Mouse (Mus musculus) embryonic stem cell, embryonic (primary cell): Measurements from ENCODE around the gene Fam8a1.

Experiments used
- CTCF ChIA-PET, 4 experiments: fragments of 300-600 bp in 2 of 4; fragments of 350-600 bp in 2 of 4; sonication (Branson Sonifier 250); formaldehyde crosslinking; loops; one replicate each; lab custom pipeline; 2022; ENCODE audit warnings: inconsistent platforms in 2 of 4; lab: Charles Lee
- POLR2A ChIA-PET, 4 experiments: fragments of 300-600 bp in 2 of 4; fragments of 350-600 bp in 2 of 4; sonication (Branson Sonifier 250); formaldehyde crosslinking; loops; one replicate each; lab custom pipeline; 2022; ENCODE audit warnings: antibody characterized with exemption in 4 of 4, inconsistent platforms in 1 of 4; lab: Charles Lee

The Fam8a1 gene

GRCm38 (mm10) chr13:46715976-46716639 is 46.8 kb downstream of the Fam8a1 start:
- CTCF ChIA-PET, result interaction anchor here in 2 of 4 experiments (0.7 to 0.8 kb wide), 2 partner anchors 13 to 123 kb away, joined by 3 read pairs; no protein-coding TSS in a partner anchor
- POLR2A ChIA-PET, result interaction anchor here in 3 of 4 experiments (0.8 to 12.7 kb wide), 21 partner anchors 8 to 387 kb away, joined by 3 to 139 read pairs (median 4); partner anchors contain the start of gene Nup153 (in 3 of the 3)

- ChIA-PET CTCF (interaction anchor here in 1 of 4 experiments (0.6 kb wide), 1 partner anchor 727 kb away, joined by 3 read pairs; no protein-coding TSS in a partner anchor), POLR2A (interaction anchor here in 2 of 4 experiments (0.5 to 12.7 kb wide), 7 partner anchors 7 to 206 kb away, joined by 3 to 139 read pairs (median 4); partner anchors contain the start of gene Nup153 (in 1 of the 2))
These were observed 49.6 kb downstream of the Fam8a1 start for GRCm38 (mm10) chr13:46718893-46719400.

- ChIA-PET POLR2A (no interaction called here), CTCF (interaction anchor here in 1 of 4 experiments (0.6 kb wide), 1 partner anchor 18 kb away, joined by 3 read pairs; no protein-coding TSS in a partner anchor)
These were observed 51.7 kb downstream of the Fam8a1 start for GRCm38 (mm10) chr13:46721009-46721408.

- POLR2A ChIA-PET, result interaction anchor here in 3 of 4 experiments (0.6 to 7.9 kb wide), 18 partner anchors 8 to 84 kb away, joined by 3 to 139 read pairs (median 4); no protein-coding TSS in a partner anchor
- CTCF ChIA-PET, result interaction anchor here in 1 of 4 experiments (0.9 kb wide), 1 partner anchor 21 kb away, joined by 3 read pairs; no protein-coding TSS in a partner anchor
These were observed 55.0 kb downstream of the Fam8a1 start for GRCm38 (mm10) chr13:46724371-46724770.

- ChIA-PET CTCF (interaction anchor here in 3 of 4 experiments (0.5 to 0.9 kb wide), 3 partner anchors 22 to 33 kb away, joined by 3 read pairs; no protein-coding TSS in a partner anchor), POLR2A (interaction anchor here in 2 of 4 experiments (0.8 to 7.9 kb wide), 20 partner anchors 9 to 331 kb away, joined by 3 to 139 read pairs (median 5); no protein-coding TSS in a partner anchor)
These were observed 55.9 kb downstream of the Fam8a1 start for GRCm38 (mm10) chr13:46725227-46725626.

- ChIA-PET CTCF (interaction anchor here in 1 of 4 experiments (0.7 kb wide), 1 partner anchor 18 kb away, joined by 5 read pairs; no protein-coding TSS in a partner anchor), POLR2A (interaction anchor here in 2 of 4 experiments (0.9 to 7.9 kb wide), 15 partner anchors 9 to 330 kb away, joined by 3 to 139 read pairs (median 6); no protein-coding TSS in a partner anchor)
These were observed 57.1 kb downstream of the Fam8a1 start for GRCm38 (mm10) chr13:46726288-46727037.

GRCm38 (mm10) chr13:46727038-46727836 is 57.9 kb downstream of the Fam8a1 start:
- ChIA-PET CTCF (interaction anchor here in 1 of 4 experiments (0.6 kb wide), 1 partner anchor 290 kb away, joined by 3 read pairs; no protein-coding TSS in a partner anchor), POLR2A (interaction anchor here in 3 of 4 experiments (0.5 to 7.9 kb wide), 17 partner anchors 9 to 56 kb away, joined by 3 to 139 read pairs (median 10); no protein-coding TSS in a partner anchor)
